Mouse (Mus musculus) kidney, adult 2 months (tissue): ENCODE measurements around the gene Krt77.

Source experiments
- CTCF ChIP-seq: fragments of 200-500 bp; conservative IDR thresholded peaks from 2 replicates; pipeline ENCODE4 v1.5.1; 2011; ENCODE audit warnings: low read depth, mild to moderate bottlenecking, control low read depth, low read length, moderate library complexity, mixed read lengths; ENCODE audit not compliant: insufficient read depth, insufficient read length
- POLR2A ChIP-seq: fragments of 200-500 bp; IDR thresholded peaks from one replicate; pipeline ENCODE4 v1.6.1; 2011; ENCODE audit warnings: low read depth, low read length, control low read depth

GRCm38 (mm10) chr15:101878041-101878440 is 8.5 kb upstream of the Krt77 start:
- no peak for TF ChIP-seq CTCF
- TF ChIP-seq POLR2A: no peak
